Comparison of ENCODE assay signal across 22 mouse cellular contexts in genomic region chr10:117522906-117523829, GRCm38 (mm10).
"Had no signal": no experiment of that assay in that cellular context is flagged by ENCODE, and none has a peak within 500 bp of the region (broad histone marks: within the 10 kb centered on the region; RNA-seq: fewer than 3 reads in every experiment).

No protein-coding gene starts in this region.

- H3K4me1 ChIP-seq: heart, embryonic 12.5 days; hindbrain, embryonic 15.5 days had no signal

- H3K9ac ChIP-seq: heart, embryonic 12.5 days; hindbrain, embryonic 13.5 days; hindbrain, embryonic 15.5 days; kidney, embryonic 15.5 days; limb, embryonic 12.5 days had no signal

- H3K4me2 ChIP-seq: heart, embryonic 12.5 days; hindbrain, embryonic 13.5 days; hindbrain, embryonic 15.5 days; kidney, embryonic 15.5 days; limb, embryonic 12.5 days; liver, embryonic 11.5 days had no signal

- H3K9me3 ChIP-seq: heart, embryonic 12.5 days; hindbrain, embryonic 13.5 days; hindbrain, embryonic 15.5 days; kidney, embryonic 15.5 days; limb, embryonic 12.5 days had no signal

- H3K27ac ChIP-seq: heart, adult 2 months; hindbrain, embryonic 13.5 days; hindbrain, embryonic 15.5 days; hindbrain, postnatal 0 days; kidney, embryonic 15.5 days; kidney, postnatal 0 days; limb, embryonic 12.5 days had no signal

- H3K27me3 ChIP-seq: heart, embryonic 12.5 days; hindbrain, embryonic 15.5 days; kidney, embryonic 15.5 days; limb, embryonic 12.5 days had no signal

- ATAC-seq: hindbrain, postnatal 0 days; intestine, embryonic 16.5 days had no signal

- H3K4me3 ChIP-seq: heart, adult 2 months; heart, embryonic 12.5 days; hindbrain, embryonic 13.5 days; hindbrain, embryonic 15.5 days; kidney, embryonic 15.5 days; limb, embryonic 12.5 days had no signal

- H3K36me3 ChIP-seq: heart, embryonic 12.5 days; hindbrain, embryonic 13.5 days; hindbrain, embryonic 15.5 days; kidney, embryonic 15.5 days; limb, embryonic 12.5 days had no signal

- DNase-seq: gastrocnemius, postnatal 14 days; gastrocnemius, postnatal 36 days; heart, adult 11 months; heart, adult 2 months; heart, postnatal 10 days; heart, postnatal 36 days; kidney, adult 11 months; kidney, postnatal 14 days; kidney, postnatal 36 days; layer of hippocampus, adult 9-11 months; layer of hippocampus, postnatal 36 days; left cerebral cortex, postnatal 4 days; liver had no signal
